Mouse (Mus musculus) thymus, adult 18-20 months (tissue): ENCODE results near the gene Mbtd1.

Source experiments
- DNase-seq, 2 experiments: peaks; one replicate each; pipeline ENCODE4 v3.0.0; 2022; ENCODE audit warnings: mixed read lengths in 2 of 2

Gene Mbtd1

DNA sequence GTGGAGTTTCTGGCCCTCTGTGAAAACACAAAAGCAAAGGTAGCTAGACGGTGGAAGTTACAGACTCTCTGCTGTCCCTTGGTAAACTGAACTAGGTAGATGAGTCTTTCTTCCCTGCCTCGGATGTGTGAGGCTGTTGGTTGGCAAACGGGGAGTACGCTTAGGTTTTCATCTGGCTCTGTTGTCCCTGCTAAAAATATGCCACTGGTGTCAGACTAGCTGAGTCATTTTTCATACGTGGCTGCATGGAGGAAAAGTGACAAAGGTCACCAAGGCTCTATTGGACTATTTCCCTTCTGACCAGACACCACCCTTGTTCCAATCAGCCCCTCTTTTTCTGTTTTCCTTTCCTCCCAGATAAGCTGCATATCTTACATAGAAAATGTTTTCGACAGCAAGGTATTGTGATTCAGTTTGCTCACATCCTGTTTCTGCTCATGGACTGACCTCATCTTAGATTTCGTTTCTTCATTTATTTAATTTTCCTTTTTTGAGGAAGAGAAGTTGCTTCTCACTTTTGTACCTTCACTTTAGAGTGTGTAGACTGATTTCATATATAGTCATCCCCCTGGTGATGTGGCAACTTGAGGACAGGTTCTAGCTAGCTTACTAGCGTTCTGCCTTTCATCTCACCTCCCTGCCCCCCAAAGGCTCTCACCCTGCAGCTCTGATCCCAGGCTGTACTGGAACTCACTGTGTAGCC lies 102.1 kb downstream of the Mbtd1 start:
- no peak for DNase-seq

DNA sequence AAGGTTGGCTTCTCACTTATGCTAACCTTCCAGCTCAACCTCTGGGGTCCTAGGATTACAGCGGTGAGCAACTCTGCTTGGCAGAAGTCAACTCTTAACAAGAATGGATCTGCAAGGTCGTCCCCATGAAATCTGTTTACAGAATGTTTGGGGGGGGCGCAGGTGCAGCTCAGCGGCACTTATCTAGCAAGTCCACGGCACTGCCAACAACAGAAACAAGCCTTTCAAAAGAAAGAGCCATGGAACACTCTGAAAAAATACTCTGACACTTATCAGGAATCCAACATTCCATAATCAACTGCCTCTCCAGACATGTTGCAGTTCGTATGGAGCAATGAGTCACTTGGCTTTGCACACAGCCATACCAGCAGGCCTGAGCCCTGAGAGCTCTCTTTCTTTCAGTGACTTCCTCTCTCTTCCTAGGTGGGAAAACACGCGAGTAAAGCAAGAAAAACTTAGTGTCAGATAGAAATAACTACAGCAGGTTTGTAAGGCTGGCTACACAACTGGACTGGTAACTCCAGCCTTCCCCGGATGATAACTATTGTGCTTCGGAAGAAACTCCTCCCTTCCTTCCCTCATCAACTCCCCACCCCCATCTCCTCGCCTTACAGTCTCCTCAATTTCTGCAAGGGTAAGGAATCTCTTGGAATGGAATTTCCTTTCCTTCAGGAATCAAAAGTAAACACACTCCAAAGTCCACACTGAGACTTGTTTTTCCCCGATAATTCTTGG lies 102.8 kb downstream of the Mbtd1 start:
- no peak for DNase-seq

DNA sequence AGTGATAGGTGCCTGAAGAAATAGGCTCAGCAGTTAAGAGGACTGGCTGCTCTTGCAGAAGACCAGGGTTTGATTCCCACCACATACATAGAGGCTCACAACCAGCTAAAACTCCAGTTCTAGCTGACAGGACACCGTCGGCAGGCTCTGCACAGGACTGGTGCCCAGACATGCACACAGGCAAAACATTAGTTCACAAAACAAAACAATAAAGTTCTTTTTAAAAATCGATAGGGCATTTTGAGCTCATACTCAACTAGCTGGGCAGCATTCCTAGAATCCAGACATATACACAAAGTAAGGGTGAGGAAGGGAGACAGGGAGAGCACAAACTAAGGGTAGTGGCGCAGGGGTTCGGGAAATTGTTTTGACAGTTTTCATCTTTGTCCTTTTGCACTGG lies 108.9 kb downstream of the Mbtd1 start:
- no peak for DNase-seq

DNA sequence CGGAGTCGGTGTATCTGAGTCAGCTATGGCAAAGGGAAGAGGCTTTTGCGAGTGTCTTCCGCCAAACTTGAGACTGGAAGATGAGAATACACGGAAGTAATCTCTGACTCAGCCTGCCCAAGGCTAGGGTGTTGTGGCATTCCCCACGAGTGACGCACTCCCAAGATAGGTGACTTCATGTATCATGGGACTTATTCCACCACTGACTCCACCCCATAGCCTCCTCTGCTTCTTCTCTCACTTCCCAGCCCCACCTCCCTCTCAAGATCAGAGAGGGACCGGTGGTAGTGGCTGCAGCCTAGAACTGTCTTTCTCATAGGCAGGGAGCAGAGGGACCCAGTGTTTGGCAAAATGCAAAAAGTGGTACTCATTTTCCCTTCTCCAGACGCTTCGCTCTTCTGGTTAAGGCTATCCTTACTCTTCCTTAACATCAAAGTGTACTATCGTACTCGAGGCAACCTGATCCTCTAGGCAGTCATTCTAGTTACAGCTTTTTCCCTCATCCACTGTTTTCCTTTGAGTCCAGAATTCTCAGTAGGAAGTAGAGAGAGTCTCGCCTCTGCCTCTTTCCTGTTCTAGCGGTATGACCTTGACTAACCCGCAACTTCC lies 109.6 kb downstream of the Mbtd1 start:
- DNase-seq, result peak; percentile 57 to 77

DNA sequence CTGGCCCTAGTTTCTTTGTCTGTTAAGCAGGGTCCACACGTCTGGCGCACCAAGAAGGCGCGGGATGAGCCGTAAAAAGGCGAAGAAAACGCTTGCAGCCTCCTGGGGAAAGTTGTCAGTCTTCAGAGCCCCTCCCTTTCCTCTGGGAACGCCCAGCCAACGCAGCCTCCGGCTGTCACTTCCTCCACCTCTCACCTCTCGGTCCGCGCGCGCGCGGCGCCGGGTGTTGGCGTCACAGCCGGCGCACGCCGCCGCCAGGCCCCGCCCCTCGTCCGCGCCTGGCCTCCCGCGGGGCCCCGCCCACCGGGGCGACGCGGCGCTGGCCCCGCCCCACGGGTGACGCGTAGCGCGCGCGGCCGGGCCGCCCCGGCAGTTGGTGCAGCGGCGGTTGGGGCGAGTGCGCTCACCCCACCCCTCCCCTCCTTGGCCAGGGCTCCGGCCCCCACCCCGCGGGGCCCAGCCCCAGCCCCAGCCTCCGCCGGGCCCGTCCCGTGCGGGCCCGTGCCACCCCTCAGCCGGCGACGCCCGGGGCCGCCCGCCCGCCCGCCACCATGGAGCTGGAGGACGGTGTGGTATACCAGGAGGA lies 110.2 kb downstream of the Mbtd1 start, which contains the start of gene Spag9:
Spag9 (plus strand) TSS at position 372 of the 586 bp plus-strand sequence.
- peak; percentile 88 to 91 for DNase-seq
